Mouse (Mus musculus): ENCODE results near the gene Miga1.
"Not testable (repeated sequence)": the region's sequence is repeated elsewhere in the genome, so short reads cannot be mapped to it uniquely, and the experiment has no call there.

Gene Miga1

GRCm38 (mm10) chr3:152321765-152322547, 18.3 kb downstream of the Miga1 start:
- DNase-seq, result no peak

GRCm38 (mm10) chr3:152320972-152321645, 19.1 kb downstream of the Miga1 start:
- DNase-seq, result no peak

DNA sequence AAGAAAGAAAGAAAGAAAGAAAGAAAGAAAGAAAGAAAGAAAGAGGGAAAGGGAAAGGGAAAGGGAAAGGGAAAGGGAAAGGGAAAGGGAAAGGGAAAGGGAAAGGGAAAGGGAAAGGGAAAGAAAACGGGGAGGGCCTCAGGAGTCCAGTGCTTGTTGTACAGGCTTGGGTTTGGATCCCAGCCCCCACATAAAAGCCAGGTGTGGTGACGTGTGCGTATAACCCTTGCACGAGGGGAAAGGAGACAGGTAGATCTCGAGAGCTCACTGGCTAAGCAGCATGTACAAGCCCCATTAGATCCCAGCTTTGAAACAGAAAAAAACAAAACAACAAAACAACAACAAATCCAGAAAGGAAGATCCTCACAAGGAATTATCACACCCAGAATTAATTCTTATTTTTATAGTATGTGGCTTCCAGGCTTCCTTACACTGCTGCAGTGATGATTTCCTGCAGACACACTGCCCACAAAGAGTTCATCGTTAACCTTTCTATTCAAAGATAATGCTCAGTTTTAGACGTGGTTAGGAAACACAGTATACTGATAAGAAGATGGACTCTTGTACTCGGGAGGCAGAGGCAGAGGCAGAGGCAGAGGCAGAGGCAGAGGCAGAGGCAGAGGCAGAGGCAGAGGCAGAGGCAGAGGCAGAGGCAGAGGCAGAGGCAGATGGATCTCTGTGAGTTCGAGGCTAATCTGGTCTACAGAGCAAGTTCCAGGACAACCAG, 23.6 kb downstream of the Miga1 start:
- DNase-seq, result not testable (repeated sequence)

DNA sequence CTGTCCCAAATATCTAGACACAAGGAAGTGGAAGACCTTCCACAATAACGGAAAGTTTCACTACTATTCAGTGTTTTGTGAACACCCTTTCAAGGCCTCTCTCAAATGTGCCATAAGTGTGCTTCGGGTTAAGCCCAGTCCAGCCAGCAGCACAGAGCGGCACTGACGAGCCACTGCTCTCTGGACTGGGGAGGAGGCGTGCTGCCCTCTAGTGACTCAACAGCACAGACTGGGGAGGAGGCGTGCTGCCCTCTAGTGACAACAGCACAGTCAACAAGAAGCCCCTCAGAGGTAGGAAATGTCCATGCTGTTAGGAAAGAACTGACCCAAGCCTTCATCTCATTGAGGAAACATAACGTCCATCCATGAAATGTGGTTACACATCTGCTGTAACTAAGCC, 24.6 kb downstream of the Miga1 start:
- peak; percentile 85 to 87 for DNase-seq

- DNase-seq, result not testable (repeated sequence)
Measured at GRCm38 (mm10) chr3:152314666-152315065, 25.5 kb downstream of the Miga1 start.

- no peak for DNase-seq
Measured at GRCm38 (mm10) chr3:152309250-152309645, 31.0 kb downstream of the Miga1 start.

GRCm38 (mm10) chr3:152308485-152309249, 31.5 kb downstream of the Miga1 start:
- peak in 1 of 2 experiments; percentile 13 for DNase-seq

GRCm38 (mm10) chr3:152305971-152306370, 34.2 kb downstream of the Miga1 start:
- no peak for DNase-seq

DNA sequence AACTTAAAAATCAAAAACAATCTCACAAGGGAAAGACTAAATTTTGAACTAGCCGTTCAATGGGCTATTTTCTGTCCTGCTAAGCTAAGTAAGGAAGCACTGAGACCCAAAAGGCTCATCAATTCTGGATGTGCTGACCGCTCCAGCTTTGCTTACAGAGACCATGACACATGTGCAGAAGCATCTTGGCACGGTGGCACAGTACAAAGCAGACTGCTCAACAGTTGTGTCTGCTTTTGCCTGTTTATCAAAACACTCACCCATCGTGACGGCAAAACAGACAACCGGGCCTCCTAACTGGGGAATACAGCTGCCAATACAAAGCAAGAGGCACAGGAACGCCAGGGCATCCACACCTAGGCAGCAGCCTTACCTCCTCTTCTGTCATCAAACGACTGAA, 35.1 kb downstream of the Miga1 start:
- no peak for DNase-seq

DNA sequence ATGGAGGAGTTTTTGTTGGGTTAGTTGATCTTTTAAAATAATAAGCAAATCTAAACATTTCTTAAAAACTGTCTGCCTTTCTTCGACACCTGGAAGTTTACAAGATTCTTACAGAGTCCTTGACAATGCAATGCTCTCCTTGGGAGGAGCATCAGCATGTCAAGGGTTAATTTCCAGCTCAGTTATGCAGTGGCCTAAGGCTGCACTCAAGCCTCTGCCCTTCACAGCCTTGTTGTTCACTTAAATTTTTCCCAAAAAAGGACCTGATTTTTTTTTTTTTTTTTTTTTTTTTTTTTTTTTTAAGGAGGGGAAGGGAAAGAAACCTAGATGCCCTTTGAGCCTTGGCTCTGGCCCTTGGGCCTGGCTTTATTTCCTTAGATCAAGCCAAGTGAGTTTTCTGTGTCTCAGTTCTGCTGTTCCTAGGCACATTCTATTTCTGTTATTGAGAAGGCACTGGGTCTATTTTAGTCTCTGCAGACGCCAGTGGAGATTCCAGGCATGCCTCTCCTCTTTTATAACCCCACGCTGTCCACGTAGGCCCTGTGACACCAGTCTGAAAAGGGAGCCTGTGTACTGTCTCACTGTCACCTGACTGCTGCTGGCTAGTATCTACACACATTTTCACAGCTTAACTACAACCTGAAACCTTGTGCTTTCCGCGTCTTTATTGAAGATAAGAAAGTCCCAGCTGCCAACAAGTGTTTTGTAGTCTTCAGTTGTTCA, 36.0 kb downstream of the Miga1 start:
- no peak for DNase-seq

GRCm38 (mm10) chr3:152302991-152303390, 37.2 kb downstream of the Miga1 start:
- no peak for DNase-seq

DNA sequence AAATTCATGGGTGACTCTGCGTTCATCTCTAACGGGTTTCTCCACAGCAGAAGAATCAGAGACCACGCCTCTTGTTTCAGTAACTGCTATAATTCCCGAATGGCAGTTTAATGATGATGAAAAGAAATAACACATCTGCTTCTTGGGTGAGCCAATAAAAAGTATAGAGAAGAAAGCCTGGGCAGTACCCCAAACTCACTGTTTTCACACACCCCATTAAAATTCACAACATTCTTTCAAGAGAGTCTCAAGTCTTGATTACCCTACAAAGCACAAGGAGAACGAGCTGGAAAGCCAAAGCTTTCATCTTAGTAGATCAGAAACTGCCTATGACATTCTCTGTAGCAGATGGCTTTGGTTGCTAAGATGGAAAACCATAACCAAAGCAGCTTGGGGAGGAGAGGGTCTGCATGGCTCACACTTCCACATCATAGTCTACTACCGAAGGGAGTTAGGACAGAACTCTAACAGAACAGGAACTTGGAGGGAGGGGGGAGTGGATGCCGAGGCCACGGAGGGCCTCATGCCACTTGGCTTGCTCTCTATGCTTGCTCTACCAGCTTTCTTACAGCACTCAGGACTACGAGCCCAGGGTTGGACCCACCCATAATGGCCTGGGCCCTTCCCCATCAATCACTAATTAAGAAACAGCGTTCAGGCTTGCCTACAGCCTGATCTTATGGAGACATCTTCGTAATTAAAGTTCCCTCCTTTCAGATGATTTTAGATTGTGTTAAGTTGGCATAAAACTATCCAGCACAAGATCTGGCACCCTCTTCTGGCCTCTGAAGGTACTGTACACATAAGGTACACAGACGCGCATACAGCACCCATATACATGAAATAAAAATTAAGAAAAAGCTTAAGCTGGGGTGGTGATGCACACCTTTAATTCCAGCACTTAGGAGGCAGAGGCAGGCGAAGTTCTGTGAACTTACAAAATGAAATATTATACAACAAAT, 39.5 kb downstream of the Miga1 start:
- DNase-seq, result no peak

DNA sequence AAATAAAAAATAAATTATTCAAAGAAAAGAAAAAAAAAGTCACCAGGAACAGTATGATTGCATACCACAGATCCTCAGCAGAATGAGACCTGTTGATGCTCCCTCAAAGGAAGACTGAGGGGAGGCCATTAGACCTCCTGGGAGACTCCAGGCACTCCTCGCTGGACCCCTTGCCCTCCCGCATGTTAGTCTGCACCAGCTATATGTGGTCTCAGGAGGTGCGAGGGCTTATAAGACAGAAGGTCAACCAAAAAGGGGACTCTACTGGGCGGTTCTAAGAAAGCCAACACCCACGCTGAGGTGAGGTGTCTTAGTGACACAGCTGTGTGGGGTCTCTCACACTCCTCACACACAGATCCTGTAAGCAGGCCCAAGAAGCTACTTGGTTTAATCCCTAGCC, 44.3 kb downstream of the Miga1 start:
- DNase-seq, result no peak

DNA sequence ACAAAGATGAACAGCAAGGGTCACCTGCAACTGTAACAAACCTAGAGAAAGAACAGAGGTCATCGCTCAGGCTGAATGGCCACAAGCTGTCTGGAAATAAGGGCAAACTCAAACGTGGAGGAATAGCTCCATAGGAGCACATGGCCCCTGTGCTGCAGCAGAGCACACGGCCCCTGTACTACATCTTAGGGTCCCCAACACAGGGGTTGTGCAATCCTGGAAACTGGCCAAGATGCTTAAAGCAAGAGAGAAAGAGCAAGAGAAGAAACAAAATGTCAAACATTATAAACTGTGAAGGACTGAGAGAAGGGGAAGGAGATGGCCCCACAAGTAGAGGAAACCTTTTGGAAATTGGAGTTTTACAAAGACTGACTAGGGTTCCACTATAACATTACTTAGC, 45.8 kb downstream of the Miga1 start:
- no peak for DNase-seq

DNA sequence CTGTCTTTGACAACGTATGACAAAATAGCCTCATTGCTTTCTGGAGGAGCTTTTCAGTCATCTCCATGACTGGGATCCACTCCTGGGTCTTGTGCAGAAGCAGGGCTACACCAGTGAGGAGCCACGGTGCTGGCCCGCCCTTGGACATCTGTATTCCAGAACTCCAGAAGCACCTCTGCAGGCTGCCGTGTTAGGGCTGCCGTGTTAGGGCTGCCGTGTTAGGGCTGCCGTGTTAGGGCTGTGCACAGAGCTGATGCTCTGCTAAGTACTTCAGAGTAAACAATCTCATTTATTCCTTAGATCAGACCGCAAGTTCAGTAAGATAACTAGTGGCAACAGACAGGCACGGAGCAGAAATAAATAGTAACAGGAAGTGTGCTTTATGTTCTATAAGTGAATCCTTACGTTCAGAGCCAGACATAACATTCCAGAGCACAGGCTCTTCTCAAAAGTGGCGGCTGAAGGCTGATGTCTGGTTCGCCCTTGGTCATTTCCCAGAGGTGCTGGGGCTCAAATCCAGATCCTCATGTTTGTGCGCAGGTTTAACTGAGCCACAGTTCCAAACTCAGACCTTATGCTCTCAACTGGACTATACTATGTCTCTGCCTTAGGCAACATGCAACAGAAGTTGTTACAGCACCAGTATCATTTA, 46.6 kb downstream of the Miga1 start:
- no peak for DNase-seq

- no peak for DNase-seq
Measured at GRCm38 (mm10) chr3:152291895-152292294, 48.3 kb downstream of the Miga1 start.

DNA sequence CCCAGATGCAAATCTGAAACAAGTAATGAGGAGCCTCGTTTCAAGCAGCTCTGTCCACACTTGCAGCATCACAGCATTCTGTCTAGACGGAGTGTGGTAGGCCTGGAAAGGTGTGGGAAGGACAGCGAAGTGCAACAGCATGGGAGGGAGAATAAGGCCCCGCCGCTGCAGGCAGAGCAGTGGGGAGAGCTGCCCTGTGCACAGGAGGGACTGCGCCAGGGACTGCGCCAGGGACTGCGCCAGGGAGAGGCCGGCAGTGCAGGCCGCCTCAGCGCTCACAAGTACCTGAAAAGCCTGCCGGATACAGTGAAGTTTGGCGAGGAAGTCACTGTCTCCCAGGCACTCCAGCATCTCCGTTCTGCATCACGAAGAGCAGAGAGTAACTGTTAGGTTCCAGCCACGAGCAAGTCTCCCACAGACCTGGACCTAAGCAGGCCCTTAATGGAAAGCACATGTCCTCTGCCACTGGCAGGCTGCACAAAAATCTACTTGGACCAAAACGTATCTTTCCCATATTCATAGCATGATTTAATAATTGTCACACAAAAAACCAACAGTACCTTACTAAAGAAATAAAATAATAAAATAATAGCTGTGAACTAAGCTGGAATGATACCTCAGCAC, 49.9 kb downstream of the Miga1 start:
- DNase-seq, result no peak

- peak; percentile 64 to 75 for DNase-seq
Measured at GRCm38 (mm10) chr3:152288740-152289139, 51.5 kb downstream of the Miga1 start.

DNA sequence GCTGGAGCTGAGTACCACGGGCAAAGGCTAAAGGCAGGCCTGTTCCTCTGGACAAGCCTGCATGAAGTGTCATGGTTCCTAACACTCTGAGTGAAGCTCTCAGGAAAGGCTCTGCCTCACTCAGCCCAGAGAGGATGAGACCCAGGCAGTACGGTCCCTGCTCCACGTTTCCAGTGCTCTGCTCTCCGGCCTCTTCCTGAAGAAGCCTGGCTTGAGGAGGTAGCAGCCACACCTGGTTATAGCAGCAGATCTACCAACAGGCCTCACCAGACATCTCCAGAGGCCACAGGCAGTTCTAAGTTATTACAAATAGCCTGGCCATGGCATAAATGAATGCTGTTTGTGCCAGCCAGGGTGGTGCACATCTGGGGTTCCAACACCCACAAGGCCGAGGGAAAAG, 51.9 kb downstream of the Miga1 start:
- no peak for DNase-seq

- DNase-seq, result no peak
Measured at GRCm38 (mm10) chr3:152287810-152288209, 52.4 kb downstream of the Miga1 start.

All from cerebellum, postnatal 10 days (tissue).